Mouse (Mus musculus): ENCODE results near the gene Myh13.

Myh13 gene

DNA sequence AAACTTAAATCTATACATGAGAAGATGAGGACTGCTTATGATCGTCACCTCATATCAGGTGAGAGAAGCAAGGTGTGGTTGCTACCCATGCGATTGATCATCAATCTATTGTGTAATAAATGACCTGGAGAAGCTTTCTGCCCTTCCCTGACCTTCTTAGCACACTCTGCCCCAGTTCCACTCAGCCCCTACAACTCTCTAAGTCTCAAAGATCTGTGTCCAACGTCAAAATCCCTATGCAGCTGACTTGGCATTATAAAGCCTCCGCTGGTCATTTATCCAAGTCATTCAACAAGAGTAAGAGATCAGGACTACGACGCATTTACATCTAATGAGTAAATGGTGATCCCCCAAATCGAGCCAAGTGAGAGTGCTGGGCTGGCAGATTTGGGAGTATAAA is at the start of gene Myh13:
Myh13 (plus strand) TSS at position 301 of the 400 bp plus-strand sequence.
- no peak for DNase-seq

DNA sequence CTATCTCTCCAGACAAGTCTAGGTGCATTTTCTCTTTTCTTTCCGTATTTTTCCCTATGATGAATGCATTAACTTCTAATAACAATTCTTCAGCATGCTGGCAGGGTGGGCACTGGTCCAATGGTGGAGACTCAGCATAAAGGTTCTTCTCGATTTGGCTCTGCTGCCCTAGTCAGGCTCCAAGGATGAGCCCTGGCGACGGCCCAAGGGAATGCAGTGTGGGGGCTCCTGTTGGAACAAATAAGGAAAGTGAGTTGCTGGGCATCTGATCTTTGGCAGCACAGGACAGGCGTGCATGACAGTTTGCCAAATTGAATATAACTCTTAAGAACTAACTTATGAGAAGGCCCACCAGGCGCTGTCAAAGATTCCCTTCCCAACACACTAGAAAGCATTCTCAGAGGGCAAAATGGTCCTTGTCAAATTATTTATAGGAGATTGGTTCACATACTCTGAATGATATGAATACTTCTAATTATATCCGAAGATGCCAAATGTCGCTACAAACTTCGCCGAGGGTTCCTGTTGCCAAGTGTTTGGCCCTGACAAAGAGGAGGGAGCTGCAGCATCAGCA is 44.8 kb upstream of the Myh13 start, which contains the start of gene Myh8:
Myh8 (plus strand) TSS at position 524 of the 574 bp plus-strand sequence.
- DNase-seq: no peak

DNA sequence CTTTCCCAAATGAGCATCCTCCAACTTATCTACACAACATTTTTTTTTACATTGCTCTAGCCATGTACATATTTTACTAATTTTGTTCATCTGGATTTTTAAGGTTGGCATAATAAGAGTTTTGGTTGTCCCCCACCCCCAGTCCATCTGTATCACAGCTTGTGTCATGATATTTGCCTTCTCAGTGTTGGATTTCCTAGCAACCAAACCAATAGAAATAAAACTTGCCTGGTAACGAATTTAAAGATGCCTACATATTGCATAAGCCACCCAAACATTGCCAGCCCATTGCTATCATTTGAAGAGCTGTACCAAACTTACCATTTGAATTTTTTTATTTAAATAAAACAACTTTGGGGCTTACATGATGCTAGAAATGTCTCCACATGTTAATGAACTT is 28.0 kb upstream of the Myh13 start:
- DNase-seq: no peak

DNA sequence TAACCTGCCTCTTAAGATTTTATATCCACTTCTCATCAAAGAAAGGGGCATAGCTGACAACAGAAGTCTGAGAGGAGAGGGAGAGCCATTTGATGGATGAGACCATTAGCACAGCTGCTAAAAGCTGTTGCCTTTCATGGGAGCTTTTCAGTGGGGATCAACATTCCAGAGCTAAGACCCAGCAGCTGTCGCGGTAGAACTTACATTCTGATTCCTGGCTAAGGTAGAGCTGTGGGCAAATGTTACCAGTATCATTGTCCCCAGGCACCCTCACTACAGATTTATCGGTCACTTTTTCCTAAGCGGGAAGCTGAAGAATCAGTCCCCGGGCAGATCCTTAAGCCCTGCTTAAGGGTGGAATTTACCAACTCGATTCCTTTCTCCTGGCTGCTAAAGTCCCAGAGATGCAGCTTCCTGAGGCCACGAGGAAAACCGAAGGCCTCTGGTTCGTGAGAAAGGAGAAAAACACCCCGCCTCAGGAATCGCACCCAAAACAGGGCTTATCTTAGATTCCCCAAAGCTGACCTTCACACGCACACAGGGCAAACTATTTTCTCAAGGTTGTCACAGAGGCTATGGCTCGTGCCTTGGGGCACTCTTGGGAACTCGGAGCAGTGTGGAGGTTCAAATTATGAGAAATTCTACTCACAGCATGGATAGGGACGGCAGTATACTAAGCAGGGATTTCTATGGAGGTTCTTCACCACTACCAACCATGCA is 7.6 kb upstream of the Myh13 start:
- no peak for DNase-seq

DNA sequence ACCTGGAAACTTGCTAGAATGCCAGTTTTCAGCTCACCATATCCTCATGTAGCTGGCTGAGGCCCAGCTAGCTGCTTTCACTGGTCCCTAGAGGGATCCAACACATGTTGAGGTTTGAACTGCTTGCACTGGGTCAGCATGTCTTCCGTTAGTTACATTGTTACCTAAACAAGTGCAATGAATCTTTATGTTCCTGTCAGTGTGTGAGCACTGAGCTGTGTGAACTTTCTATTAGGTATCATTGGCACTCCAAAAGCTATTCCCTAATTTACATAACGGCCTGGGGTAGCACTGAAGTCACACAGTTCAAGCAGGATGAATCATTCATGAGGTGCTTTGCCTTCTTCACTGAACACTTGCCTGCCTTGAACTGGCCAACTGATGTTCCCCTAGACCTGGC is 5.1 kb downstream of the Myh13 start:
- no peak for DNase-seq

DNA sequence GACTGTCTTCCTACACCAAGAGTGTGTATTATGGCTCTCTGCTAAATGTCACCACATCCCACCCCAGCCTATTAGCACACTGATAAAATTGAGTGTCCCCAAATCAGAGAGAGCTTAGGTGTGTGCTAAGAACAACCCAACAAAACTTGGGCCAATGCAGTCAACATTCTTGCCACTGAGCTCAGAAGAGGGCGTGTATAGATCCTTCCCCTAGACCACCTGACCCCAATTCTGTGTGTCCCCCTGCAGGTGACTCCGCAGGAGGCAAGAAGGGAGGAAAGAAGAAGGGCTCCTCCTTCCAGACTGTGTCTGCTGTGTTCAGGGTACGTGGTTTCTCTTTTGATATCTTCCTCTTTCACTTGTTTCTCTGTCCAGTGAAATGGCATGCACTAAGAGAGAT is 23.1 kb downstream of the Myh13 start:
- DNase-seq: no peak

DNA sequence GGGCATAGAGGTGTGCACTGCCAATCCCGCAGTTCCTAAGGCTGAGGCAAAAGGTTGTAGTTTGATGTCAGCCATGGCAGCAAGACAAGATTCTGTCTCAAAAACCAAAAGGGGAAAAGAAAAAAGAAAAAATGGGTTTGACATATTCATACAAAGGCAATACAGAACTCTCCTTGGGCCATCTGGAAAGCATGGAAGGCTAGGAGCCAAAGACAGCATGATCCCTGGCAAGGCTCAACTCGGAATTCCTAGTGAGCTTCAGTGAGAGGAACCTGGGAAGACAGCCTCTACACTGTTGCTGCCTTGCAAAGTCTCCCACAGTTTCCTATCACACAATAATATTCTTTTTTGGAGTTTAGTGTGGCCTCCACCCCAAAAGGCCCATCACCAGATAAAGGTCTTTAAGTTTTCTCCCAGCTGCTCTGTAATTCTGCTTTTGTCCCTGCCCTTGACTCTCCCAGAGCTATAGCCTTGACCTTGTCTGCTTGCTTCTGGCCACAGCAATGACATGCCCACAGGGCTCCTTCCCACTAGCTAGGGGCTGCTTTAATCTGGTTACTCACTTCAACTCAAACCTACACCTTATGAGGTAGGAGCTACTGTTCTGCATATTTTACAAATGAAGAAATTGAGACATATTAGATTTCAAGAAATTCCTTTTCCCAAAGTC is 23.9 kb downstream of the Myh13 start:
- no peak for DNase-seq

DNA sequence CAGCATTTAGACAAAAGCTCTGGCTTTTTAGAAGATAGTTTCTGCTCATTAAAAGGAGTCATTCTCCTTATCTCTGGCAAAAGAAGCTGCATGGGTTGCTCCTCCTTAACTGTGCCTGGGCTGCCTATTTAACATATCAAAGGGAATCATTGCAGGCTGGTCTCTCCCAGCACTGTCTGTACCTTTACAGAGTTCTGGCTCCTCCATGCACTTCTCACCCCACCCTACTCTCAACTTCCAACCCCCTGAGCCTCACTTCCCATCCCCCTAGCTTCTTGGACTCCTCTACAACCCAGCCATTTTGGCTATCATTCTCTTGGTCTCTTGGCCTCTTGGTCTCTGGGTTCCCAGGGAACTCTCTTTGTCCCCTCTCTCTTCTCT is 24.4 kb downstream of the Myh13 start:
- DNase-seq: no peak

DNA sequence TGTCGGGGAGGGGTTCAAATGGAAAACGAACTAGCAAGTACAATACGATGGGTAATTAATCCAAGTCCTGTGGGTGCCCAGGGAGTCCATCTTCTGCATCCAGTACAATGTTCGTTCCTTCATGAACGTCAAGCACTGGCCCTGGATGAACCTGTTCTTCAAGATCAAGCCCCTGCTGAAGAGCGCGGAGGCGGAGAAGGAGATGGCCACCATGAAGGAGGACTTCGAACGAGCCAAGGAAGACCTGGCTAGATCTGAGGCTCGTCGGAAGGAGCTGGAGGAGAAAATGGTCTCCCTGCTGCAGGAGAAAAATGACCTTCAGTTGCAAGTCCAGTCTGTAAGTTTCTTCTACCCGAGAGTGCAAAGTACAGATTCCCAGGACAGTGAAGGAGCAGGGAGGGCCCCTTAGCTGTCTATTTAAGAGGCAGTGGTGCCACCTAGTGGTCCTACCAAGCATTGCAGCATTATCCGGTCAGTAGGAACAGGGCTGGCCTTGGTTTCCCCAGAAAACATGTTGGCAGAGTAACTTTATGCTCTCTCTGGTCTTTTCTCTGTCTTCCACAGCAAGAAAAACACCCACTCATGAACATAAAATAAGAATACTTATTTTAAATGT is 28.8 kb downstream of the Myh13 start:
- DNase-seq: peak; percentile 77

DNA sequence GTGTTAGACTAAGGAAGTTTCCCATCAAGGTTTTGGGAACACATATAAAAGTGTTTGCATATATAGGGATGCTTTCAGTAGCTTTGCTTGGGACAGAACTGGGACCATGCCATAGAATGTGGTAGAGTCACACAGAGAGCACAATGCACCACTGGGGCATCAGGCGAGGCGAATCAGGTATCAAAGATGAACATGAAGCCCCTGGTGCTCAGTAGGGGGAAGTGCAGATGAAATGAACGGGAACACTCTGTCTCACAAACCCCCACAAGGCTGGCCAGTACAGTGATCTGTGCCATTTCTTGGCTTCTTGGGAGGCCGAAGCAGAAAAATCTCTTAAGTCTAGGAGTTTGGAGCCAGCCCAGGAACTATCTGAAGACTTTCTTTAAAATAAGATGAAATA is 31.6 kb downstream of the Myh13 start:
- no peak for DNase-seq

DNA sequence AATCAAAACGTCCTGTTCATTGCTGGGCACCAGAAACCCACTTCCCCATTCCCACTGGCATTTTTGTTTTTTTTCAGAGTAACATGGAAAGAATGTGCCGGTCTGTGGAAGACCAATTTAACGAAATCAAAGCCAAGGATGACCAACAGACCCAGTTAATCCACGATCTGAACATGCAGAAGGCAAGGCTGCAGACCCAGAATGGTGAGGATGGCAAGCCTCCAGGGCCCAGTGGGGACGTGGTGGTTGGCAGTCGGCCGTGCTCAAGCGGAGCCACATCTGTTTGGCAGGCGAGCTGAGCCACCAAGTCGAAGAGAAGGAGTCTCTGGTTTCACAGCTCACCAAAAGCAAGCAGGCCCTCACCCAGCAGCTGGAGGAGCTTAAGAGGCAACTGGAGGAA is 36.6 kb downstream of the Myh13 start:
- no peak for DNase-seq

DNA sequence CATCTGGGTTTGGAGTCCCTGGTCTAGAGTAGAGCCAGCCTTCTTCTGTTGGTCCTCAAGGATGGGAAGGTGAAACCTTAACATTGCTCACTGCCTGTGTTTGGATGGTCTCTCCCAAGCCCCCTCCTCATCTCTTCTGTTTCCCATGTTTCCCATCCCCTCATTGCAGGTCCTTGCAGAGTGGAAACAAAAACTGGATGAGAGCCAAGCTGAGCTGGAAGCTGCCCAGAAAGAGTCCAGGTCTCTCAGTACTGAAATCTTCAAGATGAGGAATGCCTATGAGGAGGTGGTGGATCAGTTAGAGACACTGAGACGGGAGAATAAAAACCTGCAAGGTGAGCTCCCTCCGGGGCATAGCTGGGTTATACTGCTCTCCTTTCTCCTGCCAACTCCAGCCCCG is 40.8 kb downstream of the Myh13 start:
- no peak for DNase-seq

DNA sequence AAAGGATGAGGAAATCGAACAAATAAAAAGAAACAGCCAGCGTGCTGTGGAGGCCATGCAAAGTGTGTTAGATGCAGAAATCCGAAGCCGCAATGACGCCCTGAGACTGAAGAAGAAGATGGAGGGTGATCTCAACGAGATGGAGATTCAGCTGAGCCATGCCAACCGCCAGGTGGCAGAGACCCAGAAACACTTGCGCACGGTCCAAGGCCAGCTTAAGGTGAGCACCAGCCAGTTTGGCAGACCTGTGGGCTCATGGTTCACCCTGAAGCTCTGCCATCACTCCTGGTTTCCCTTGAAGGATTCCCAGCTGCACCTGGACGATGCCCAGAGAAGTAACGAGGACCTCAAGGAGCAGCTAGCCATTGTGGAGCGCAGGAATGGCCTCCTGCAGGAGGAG is 43.1 kb downstream of the Myh13 start:
- DNase-seq: no peak

DNA sequence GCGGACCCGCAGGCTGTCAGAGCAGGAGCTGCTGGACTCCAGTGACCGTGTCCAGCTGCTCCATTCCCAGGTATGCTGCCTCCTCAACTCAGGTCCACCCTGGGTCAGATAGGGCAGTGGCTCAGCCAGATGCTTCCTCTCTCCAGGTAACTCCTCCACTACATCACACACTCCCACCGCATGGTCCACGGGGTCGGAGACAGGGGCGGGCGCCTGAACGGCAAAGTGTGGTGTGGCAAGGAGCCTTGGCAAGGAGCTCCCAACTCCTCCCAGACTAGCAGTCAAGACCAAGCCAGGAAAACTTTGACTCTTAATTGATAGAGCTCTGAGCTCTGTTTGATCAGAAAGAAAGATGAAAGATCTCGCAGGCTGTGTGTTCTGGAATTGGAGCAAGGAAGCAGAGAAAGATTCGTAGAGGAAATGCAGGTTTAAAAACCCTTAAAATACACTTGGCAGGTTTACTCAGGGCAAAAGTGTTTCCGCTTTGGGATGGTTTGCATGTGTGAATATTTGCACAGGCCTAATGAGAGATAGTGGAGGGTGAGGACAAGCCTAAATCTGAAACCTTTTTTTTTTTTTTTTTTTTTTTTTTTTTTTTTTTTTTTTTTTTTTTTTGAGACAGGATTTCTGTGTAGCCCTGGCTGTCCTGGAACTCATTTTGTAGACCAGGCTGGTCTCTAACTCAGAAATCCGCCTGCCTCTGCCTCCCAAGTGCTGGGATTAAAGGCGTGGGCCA is 43.7 kb downstream of the Myh13 start:
- no peak for DNase-seq

DNA sequence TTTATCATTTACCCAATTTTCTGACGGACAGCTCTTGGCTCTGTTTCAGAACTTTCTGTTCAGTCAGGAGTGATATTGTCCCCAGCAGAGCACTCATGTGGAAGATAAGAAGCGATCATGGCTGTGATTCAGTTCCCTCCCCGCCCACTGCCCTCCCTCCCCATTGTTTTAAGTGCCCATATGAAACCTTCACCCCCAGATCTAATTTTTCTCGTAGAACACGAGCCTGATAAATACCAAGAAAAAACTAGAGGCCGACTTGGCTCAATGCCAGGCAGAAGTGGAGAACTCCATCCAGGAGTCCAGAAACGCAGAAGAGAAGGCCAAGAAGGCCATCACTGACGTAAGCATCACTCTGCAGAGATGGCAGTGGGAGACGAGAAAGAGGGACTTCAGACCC is 45.5 kb downstream of the Myh13 start:
- DNase-seq: no peak

DNA sequence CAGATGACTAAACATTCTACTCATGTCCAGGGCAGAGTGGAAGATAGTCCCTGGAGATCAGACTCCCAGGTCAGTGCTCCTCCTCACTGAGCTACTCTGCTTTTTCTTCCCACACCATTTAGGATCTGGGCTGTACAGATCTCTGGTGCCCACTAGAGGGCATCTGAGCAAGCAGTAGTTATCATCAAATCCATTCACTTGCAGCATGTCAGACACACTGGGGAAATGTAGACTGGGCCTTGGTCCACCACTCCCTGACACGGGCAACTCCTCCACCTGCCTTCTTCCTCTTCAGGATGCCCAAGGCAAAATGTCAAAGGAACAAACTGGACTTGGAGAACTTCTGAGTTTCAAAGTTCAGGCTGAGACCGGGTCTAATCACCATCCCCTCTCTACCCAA is 51.9 kb downstream of the Myh13 start:
- DNase-seq: peak; percentile 51

DNA sequence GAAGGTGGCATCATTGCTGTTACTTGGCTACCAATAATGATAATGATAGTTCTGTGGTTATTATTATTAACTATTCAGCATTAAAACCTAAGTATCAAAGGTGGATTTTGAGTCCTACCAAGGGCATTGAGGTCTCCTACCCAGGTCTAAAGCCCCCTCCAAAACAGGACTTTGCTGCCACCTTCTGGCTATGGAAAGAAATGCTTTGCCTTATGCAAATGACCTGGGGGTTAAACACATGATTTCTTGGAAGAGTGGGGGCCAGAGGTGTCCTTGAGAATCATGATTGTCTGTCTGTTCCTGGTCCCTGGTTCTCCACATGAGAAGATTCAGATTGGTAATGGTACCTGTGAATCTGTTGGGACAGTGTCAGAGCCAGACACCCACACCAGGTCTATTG is 54.9 kb downstream of the Myh13 start:
- no peak for DNase-seq

DNA sequence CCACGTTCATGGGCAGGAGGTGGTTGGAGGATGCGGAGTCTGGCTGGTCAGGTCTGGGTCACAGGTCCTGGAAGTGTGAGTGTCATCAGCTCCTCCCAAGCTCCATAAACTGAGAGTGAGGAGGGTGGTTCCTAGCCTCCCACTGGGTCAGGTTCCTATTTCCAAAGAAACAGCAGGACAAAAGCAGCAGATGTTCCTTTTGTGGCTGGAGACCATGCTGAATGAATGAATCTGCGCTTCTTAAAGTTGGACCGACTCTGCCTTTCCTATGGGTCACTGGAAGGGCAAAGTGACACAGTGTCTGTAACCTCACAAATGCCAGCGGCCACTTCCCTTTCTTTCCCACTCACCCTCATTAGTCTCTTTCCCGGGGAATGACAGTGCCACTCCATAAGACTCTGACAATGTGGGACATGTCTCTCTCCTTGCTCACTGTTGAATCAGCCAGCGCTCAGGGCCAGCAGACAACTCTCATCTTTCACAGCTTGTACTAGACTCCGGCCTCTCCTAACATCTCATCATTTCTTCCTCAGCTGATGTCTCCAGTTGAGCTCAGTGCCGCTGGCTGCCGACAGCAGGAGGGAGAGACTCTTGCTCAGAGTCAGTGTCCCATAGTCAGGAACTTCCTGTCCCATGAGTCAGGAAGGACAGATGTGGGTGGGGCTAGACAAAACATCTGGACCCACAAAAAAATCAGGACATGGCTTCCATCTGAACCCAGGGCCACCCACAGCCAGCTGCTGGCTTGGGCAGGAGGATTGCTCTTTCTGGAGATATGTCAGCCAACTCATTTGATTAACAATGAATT is 58.4 kb downstream of the Myh13 start:
- peak; percentile 29 for DNase-seq

DNA sequence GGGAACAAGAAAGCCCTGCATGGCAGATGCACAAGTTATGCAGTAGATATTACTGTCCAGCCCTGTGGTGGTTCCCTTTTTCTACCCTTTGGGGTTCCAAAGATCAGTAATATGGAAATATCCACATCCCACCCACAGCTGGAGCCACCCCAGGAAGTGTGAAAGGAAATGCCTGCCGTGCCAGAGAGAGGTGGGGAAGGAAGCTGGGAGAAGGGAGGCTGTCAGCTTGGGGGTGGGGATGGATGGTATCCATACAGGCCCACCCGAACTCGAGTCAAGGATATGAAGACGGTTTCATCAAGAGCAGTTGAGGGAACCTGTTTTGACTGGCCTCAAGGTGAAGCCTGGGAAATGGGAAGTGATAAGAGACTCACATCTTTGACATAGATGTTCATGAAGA is 60.4 kb downstream of the Myh13 start:
- peak; percentile 24 for DNase-seq

DNA sequence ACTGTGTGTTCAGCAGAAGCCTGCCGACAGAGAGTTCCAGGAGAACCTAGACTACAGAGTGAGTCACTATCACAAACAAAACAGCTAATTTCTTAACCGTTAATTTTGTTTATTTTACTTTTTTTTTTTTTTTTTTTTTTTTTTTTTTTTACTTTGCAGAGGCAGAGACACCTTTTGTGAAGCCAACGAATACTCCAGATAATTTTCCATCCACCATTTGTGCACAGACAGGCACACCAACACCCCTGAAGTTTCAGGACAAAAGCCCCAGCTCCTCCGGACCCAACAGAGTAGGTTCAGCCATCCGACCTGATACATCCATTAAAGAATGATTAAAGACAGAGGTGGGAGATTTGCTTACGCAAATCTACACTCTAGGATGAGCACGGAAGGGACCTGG is 63.2 kb downstream of the Myh13 start:
- no peak for DNase-seq

DNA sequence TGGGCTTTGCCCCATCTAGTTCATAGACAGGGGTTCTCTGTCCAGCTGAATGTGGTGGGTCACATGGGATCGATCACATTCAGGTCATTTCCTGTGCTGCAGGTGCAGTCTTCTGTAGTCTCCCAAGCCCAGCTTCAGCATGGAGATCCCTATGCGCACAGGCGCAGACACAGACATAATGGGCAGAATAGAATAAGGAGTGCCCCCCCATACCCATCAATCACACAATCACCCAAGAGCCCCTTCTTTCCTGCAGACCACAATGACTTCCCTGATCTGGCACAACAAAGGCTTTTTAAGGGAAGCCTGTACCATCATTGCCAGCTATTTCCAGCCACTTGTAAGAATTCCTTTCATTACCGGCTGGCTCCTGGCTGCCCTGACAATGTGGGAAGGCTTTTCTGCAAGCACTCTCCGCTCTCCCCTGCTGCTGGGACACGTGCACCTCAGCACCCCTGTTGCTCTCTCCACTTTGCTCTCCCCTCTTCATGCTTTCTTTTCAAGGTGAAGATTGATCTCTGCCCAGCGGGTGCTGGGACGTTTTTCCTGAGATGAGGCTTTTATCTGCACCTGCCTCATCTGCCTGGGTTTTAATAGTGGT is 65.5 kb downstream of the Myh13 start:
- DNase-seq: no peak
